Mouse (Mus musculus): ENCODE measurements at regions not wholly inside any gene's neighbourhood (a gene's known extent, or its start where the extent isn't known, plus 50 kb on each side); places are given as distances from the start of the nearest gene placed in this dataset.
"Not testable (repeated sequence)": the region's sequence is repeated elsewhere in the genome, so short reads cannot be mapped to it uniquely, and the experiment has no call there.

GRCm38 (mm10) chr10:62055408-62055807 is 76.5 kb upstream of the Col13a1 start:
- DNase-seq (ENCODE audit: low spot score in 2 of 2) = peak in 1 of 2 experiments; percentile 26

- no peak for DNase-seq (ENCODE audit: low spot score in 2 of 2)
Measured at GRCm38 (mm10) chr10:62049782-62050192, 70.9 kb upstream of the Col13a1 start.

GRCm38 (mm10) chr10:62044408-62044807 is 65.5 kb upstream of the Col13a1 start:
- no peak for DNase-seq (ENCODE audit: low spot score in 2 of 2)

GRCm38 (mm10) chr10:62039915-62040314 is 61.0 kb upstream of the Col13a1 start:
- DNase-seq (ENCODE audit: low spot score in 2 of 2) = no peak

- no peak for DNase-seq (ENCODE audit: low spot score in 2 of 2)
Measured at GRCm38 (mm10) chr10:62038656-62039055, 59.7 kb upstream of the Col13a1 start.

- DNase-seq (ENCODE audit: low spot score in 2 of 2) = no peak
Measured at GRCm38 (mm10) chr10:62037402-62038199, 58.7 kb upstream of the Col13a1 start.

- no peak for DNase-seq (ENCODE audit: low spot score in 2 of 2)
Measured at GRCm38 (mm10) chr10:62036815-62037214, 57.9 kb upstream of the Col13a1 start.

- DNase-seq (ENCODE audit: low spot score in 2 of 2) = no peak
Measured at GRCm38 (mm10) chr10:62034291-62034690, 55.4 kb upstream of the Col13a1 start.

GRCm38 (mm10) chr10:62033748-62034147 is 54.8 kb upstream of the Col13a1 start:
- no peak for DNase-seq (ENCODE audit: low spot score in 2 of 2)

GRCm38 (mm10) chr10:62031986-62032385 is 53.1 kb upstream of the Col13a1 start:
- not testable (repeated sequence) for DNase-seq (ENCODE audit: low spot score in 2 of 2)

GRCm38 (mm10) chr10:62029271-62029670 is 50.4 kb upstream of the Col13a1 start:
- no peak for DNase-seq (ENCODE audit: low spot score in 2 of 2)
